Mouse (Mus musculus) lung, embryonic 16.5 days (tissue): Measurements from ENCODE around the gene Tnfrsf25. TPM values are rescaled to one million over a fixed set of nuclear protein-coding genes. Genes with fewer than 3 reads are reported as not detected.

ENCODE experiments used
- ATAC-seq: fragments of 200-750 bp; cut with Nextera tagmentation; 2 replicates; pipeline ENCODE4 v1.8.0; 2017; ENCODE audit warnings: low read depth, mild to moderate bottlenecking, moderate library complexity
- H3K27ac ChIP-seq: fragments of 300-500 bp; sonication (generic); 2 replicates; pipeline ENCODE4 v1.5.1; 2014; ENCODE audit warnings: mild to moderate bottlenecking, control low read depth, low read length
- H3K27me3 ChIP-seq: fragments of 300-500 bp; sonication (generic); 2 replicates; pipeline ENCODE4 v1.6.1; 2014; ENCODE audit warnings: low read depth, low read length, mixed read lengths; ENCODE audit not compliant: control insufficient read depth, insufficient read depth
- H3K36me3 ChIP-seq: fragments of 300-500 bp; sonication (generic); 2 replicates; pipeline ENCODE4 v1.6.1; 2014; ENCODE audit warnings: low read length; ENCODE audit not compliant: control insufficient read depth, insufficient read depth
- H3K4me1 ChIP-seq: fragments of 300-500 bp; sonication (generic); replicated peaks from 2 replicates; pipeline ENCODE4 v1.6.1; 2014; ENCODE audit warnings: low read length, mixed read lengths; ENCODE audit not compliant: control insufficient read depth, insufficient read depth
- H3K4me2 ChIP-seq: fragments of 300-500 bp; sonication (generic); 2 replicates; pipeline ENCODE4 v1.6.1; 2014; ENCODE audit warnings: low read depth, low read length, control low read depth
- H3K4me3 ChIP-seq: fragments of 300-500 bp; sonication (generic); 2 replicates; pipeline ENCODE4 v1.5.1; 2014; ENCODE audit warnings: mild to moderate bottlenecking, low read length, control low read depth
- H3K9ac ChIP-seq: fragments of 300-500 bp; sonication (generic); 2 replicates; pipeline ENCODE4 v1.6.1; 2014; ENCODE audit warnings: low read length, control low read depth
- H3K9me3 ChIP-seq: fragments of 300-500 bp; sonication (generic); 2 replicates; pipeline ENCODE4 v1.6.1; 2016; ENCODE audit warnings: low read length; ENCODE audit not compliant: control insufficient read depth
- WGBS: fragments of 180-500 bp; shearing (Covaris S2); extraction: QIAGEN DNeasy Blood & Tissue Kit; methylation state at CpG from one replicate; pipeline ENCODE4 v1.1.7; 2014; 5-methylcytosine and 5-hydroxymethylcytosine counted together
- polyA plus RNA-seq: library from polyadenylated mRNA; unstranded; fragments of >200 nt; fragmentation: Nextera tagmentation; extraction: Ambion mirVana; gene quantifications from 2 replicates; pipeline ENCODE4 v1.2.1, GENCODE M21; 2015

Gene Tnfrsf25
- polyA plus RNA-seq, 1 experiment from 2014 or later = 1.6 TPM

- peak overlapping the region; percentile 24 for H3K4me3 ChIP-seq
Observed at GRCm38 (mm10) chr4:152125161-152126025, 9.7 kb downstream of the Tnfrsf25 start.

GRCm38 (mm10) chr4:152126026-152126920 is 10.5 kb downstream of the Tnfrsf25 start:
- ATAC-seq = no peak

More at GRCm38 (mm10) chr4:152125161-152126025, 9.7 kb downstream of the Tnfrsf25 start:
- H3K9ac ChIP-seq = no peak overlapping the region
- no peak overlapping the region for H3K27ac ChIP-seq
- H3K27me3 ChIP-seq = peaks cover 94% of the 10 kb centered on the region
- H3K4me1 ChIP-seq = peaks cover 10% of the 10 kb centered on the region
- WGBS = 19% methylated on average over 56 of the region's 56 CpGs
- no peaks in the 10 kb centered on the region for H3K36me3 ChIP-seq
- no peak for ATAC-seq
- peak overlapping the region; percentile 34 for H3K4me2 ChIP-seq
- H3K9me3 ChIP-seq = no peaks in the 10 kb centered on the region

GRCm38 (mm10) chr4:152127884-152128283 is 12.2 kb downstream of the Tnfrsf25 start:
- Histone ChIP-seq H3K27ac (no peak overlapping the region), H3K27me3 (peaks cover 98% of the 10 kb centered on the region), H3K9ac (no peak overlapping the region), H3K4me2 (no peak overlapping the region), H3K4me3 (no peak overlapping the region), H3K9me3 (no peaks in the 10 kb centered on the region), H3K36me3 (no peaks in the 10 kb centered on the region), H3K4me1 (peaks cover 28% of the 10 kb centered on the region)
- no peak for ATAC-seq
- WGBS = 83% methylated on average over 11 of the region's 11 CpGs

More at GRCm38 (mm10) chr4:152126026-152126920, 10.5 kb downstream of the Tnfrsf25 start:
- no peaks in the 10 kb centered on the region for H3K9me3 ChIP-seq
- H3K9ac ChIP-seq = no peak overlapping the region
- peak overlapping the region; percentile 24 for H3K4me3 ChIP-seq
- H3K4me2 ChIP-seq = peak overlapping the region; percentile 34
- peaks cover 17% of the 10 kb centered on the region for H3K4me1 ChIP-seq
- no peaks in the 10 kb centered on the region for H3K36me3 ChIP-seq
- H3K27ac ChIP-seq = no peak overlapping the region
- H3K27me3 ChIP-seq = peaks cover 96% of the 10 kb centered on the region
- WGBS = 15% methylated on average over 65 of the region's 65 CpGs

GRCm38 (mm10) chr4:152128784-152129183 is 13.1 kb downstream of the Tnfrsf25 start:
- Histone ChIP-seq H3K9ac (no peak overlapping the region), H3K36me3 (no peaks in the 10 kb centered on the region), H3K4me3 (no peak overlapping the region), H3K4me2 (no peak overlapping the region), H3K27ac (no peak overlapping the region), H3K27me3 (peaks cover 97% of the 10 kb centered on the region), H3K4me1 (peaks cover 28% of the 10 kb centered on the region), H3K9me3 (no peaks in the 10 kb centered on the region)
- WGBS = 68% methylated on average over 5 of the region's 5 CpGs
- no peak for ATAC-seq

GRCm38 (mm10) chr4:152129395-152129930 is 13.7 kb downstream of the Tnfrsf25 start:
- Histone ChIP-seq H3K9ac (no peak overlapping the region), H3K27ac (no peak overlapping the region), H3K27me3 (peaks cover 93% of the 10 kb centered on the region), H3K9me3 (no peaks in the 10 kb centered on the region), H3K36me3 (no peaks in the 10 kb centered on the region), H3K4me2 (no peak overlapping the region), H3K4me1 (peaks cover 28% of the 10 kb centered on the region), H3K4me3 (no peak overlapping the region)
- WGBS = 37% methylated on average over 13 of the region's 13 CpGs
- no peak for ATAC-seq

- peak; percentile 81 for ATAC-seq
Observed at GRCm38 (mm10) chr4:152130771-152131653, 15.3 kb downstream of the Tnfrsf25 start.

GRCm38 (mm10) chr4:152131809-152132771 is 16.4 kb downstream of the Tnfrsf25 start:
- Histone ChIP-seq H3K4me3 (peak overlapping the region; percentile 51), H3K4me2 (peak overlapping the region; percentile 77), H3K36me3 (no peaks in the 10 kb centered on the region), H3K4me1 (peaks cover 18% of the 10 kb centered on the region), H3K9ac (peak overlapping the region; percentile 23; the same call in 1 of the 2 replicates), H3K27ac (no peak overlapping the region), H3K27me3 (peaks cover 67% of the 10 kb centered on the region), H3K9me3 (no peaks in the 10 kb centered on the region)
- ATAC-seq = peak; percentile 71
- 6% methylated on average over 50 of the region's 50 CpGs for WGBS

More at GRCm38 (mm10) chr4:152130771-152131653, 15.3 kb downstream of the Tnfrsf25 start:
- peak overlapping the region; percentile 50 for H3K27ac ChIP-seq
- H3K9ac ChIP-seq = peak overlapping the region; percentile 58
- WGBS = under 1% methylated on average over 73 of the region's 85 CpGs
- peak overlapping the region; percentile 51 for H3K4me3 ChIP-seq
- peaks cover 21% of the 10 kb centered on the region for H3K4me1 ChIP-seq
- peak overlapping the region; percentile 77 for H3K4me2 ChIP-seq
- no peaks in the 10 kb centered on the region for H3K9me3 ChIP-seq
- peaks cover 78% of the 10 kb centered on the region for H3K27me3 ChIP-seq
- no peaks in the 10 kb centered on the region for H3K36me3 ChIP-seq
